Mouse (Mus musculus) G1E (cell line): Measurements from ENCODE around the gene En2.

Experiments
- CTCF ChIP-seq: IDR thresholded peaks from 2 replicates; pipeline ENCODE4 v1.5.1; 2012; ENCODE audit warnings: low read depth, low read length, inconsistent platforms, mixed read lengths
- GATA1 ChIP-seq: IDR thresholded peaks from 2 replicates; pipeline ENCODE4 v1.6.1; 2012; ENCODE audit warnings: borderline replicate concordance, low read length, inconsistent platforms, mixed read lengths
- GATA2 ChIP-seq: IDR thresholded peaks from 2 replicates; pipeline ENCODE4 v1.6.1; 2012; ENCODE audit warnings: low read depth, low read length, inconsistent platforms, borderline replicate concordance
- POLR2AphosphoS5 ChIP-seq: IDR thresholded peaks from 2 replicates; pipeline ENCODE4 v1.6.1; 2012; ENCODE audit warnings: low read depth, low read length, inconsistent platforms; ENCODE audit not compliant: insufficient replicate concordance
- TAL1 ChIP-seq: conservative IDR thresholded peaks from 2 replicates; pipeline ENCODE4 v1.6.1; 2012; ENCODE audit warnings: low read depth, low read length, inconsistent platforms, mixed read lengths

DNA sequence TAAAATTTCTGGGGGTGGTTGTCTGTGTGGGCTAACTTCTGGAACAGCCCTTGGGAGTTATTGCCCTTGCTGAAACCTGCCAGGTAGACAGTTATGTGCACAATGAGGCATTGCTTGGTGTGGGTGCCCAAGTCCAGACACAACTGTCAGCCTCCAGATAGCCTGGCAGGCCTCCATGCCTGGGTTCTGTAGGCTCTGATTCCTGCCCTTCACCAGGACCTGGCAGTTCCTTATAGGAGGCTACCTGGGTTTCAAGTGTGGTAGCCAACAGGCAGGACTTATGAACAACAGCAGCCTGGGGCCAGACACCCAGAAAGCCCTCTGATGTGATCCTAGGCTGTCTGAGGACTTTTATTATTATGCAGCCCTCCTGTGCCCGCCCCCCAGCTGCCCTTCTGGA, 1.6 kb upstream of the En2 start:
- TF ChIP-seq CTCF (no peak), TAL1 (no peak), GATA1 (no peak), POLR2AphosphoS5 (no peak), GATA2 (no peak)
